Mouse (Mus musculus): ENCODE data around the gene Atp5h.
A peak's percentile ranks its signal among the peaks of the same experiment; 100 is the strongest.

The Atp5h gene

GRCm38 (mm10) chr11:115437571-115438122, 17.9 kb upstream of the Atp5h start:
- DNase-seq (ENCODE audit: low spot score), result no peak

GRCm38 (mm10) chr11:115435596-115436337, 16.0 kb upstream of the Atp5h start:
- DNase-seq (ENCODE audit: low spot score), result no peak

- no peak for DNase-seq (ENCODE audit: low spot score)
Measured at GRCm38 (mm10) chr11:115433342-115433741, 13.6 kb upstream of the Atp5h start.

GRCm38 (mm10) chr11:115432814-115433213, 13.1 kb upstream of the Atp5h start:
- no peak for DNase-seq (ENCODE audit: low spot score)

GRCm38 (mm10) chr11:115430561-115430960, 10.8 kb upstream of the Atp5h start:
- DNase-seq (ENCODE audit: low spot score), result no peak

- no peak for DNase-seq (ENCODE audit: low spot score)
Measured at GRCm38 (mm10) chr11:115429307-115429706, 9.5 kb upstream of the Atp5h start.

GRCm38 (mm10) chr11:115427482-115428331, 7.9 kb upstream of the Atp5h start:
- peak; percentile 77 for DNase-seq (ENCODE audit: low spot score)

- no peak for DNase-seq (ENCODE audit: low spot score)
Measured at GRCm38 (mm10) chr11:115425671-115426070, 5.9 kb upstream of the Atp5h start.

GRCm38 (mm10) chr11:115424666-115425065, 4.9 kb upstream of the Atp5h start:
- DNase-seq (ENCODE audit: low spot score), result no peak

- no peak for DNase-seq (ENCODE audit: low spot score)
Measured at GRCm38 (mm10) chr11:115423091-115423490, 3.3 kb upstream of the Atp5h start.

GRCm38 (mm10) chr11:115421972-115422371, 2.2 kb upstream of the Atp5h start:
- no peak for DNase-seq (ENCODE audit: low spot score)

GRCm38 (mm10) chr11:115421328-115421727, 1.6 kb upstream of the Atp5h start:
- no peak for DNase-seq (ENCODE audit: low spot score)

- peak; percentile 64 for DNase-seq (ENCODE audit: low spot score)
Measured at GRCm38 (mm10) chr11:115420336-115421190, 801 bp upstream of the Atp5h start.

GRCm38 (mm10) chr11:115409556-115409955, 10.2 kb downstream of the Atp5h start:
- DNase-seq (ENCODE audit: low spot score), result no peak

- no peak for DNase-seq (ENCODE audit: low spot score)
Measured at GRCm38 (mm10) chr11:115408266-115408920, 11.4 kb downstream of the Atp5h start.

- DNase-seq (ENCODE audit: low spot score), result no peak
Measured at GRCm38 (mm10) chr11:115406858-115407401, 12.8 kb downstream of the Atp5h start.

GRCm38 (mm10) chr11:115405723-115406122, 14.0 kb downstream of the Atp5h start:
- DNase-seq (ENCODE audit: low spot score), result no peak

- DNase-seq (ENCODE audit: low spot score), result peak; percentile 85
Measured at GRCm38 (mm10) chr11:115403338-115404124, 16.2 kb downstream of the Atp5h start, which contains the start of gene Mrpl58. Gene Mrpl58, plus strand, starts transcription at chr11:115403752.

GRCm38 (mm10) chr11:115400630-115401391, 19.0 kb downstream of the Atp5h start:
- no peak for DNase-seq (ENCODE audit: low spot score)

Data from lung, postnatal 25 days (tissue).